Mouse (Mus musculus): ENCODE measurements around the gene Vmn1r126. TPM values are rescaled to one million over a fixed set of nuclear protein-coding genes. Genes with fewer than 3 reads are reported as not detected.

Gene Vmn1r126
- not detected for total RNA-seq (2023)

DNA sequence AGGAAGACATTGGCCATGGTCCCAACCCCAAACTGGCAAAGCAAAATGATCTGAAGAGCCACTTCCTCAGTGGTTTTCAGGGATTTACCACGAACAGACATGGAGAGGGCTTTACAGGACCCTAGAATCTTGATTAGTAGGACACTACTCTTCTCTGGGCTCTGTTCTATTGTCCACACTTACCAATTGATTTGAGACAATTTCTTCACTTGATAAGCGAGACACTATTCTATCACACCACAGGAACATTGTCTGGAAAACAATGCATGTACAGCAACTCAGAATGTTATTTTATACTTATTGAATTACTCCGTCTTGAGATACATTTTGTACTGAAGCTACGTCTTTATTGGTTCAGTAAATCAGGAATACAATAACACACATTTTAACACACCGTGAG is at the start of gene Vmn1r126:
TSS of gene Vmn1r126 (minus strand) at position 101 of the 400 bp plus-strand sequence.

GRCm38 (mm10) chr7:21349073-21349472 is 47.8 kb upstream of the Vmn1r126 start, which contains the start of gene Vmn1r128:
Vmn1r128 (plus strand) TSS chr7:21349373.

GRCm38 (mm10) chr7:21319761-21320160 is 18.5 kb upstream of the Vmn1r126 start, which contains the start of gene Vmn1r127:
Vmn1r127 (minus strand) TSS chr7:21319861.

GRCm38 (mm10) chr7:21271879-21272278 is 29.4 kb downstream of the Vmn1r126 start, which contains the start of gene Vmn1r125:
Vmn1r125 (plus strand) TSS chr7:21272179.

GRCm38 (mm10) chr7:21260517-21260916 is 40.8 kb downstream of the Vmn1r126 start, which contains the start of gene Vmn1r124:
Vmn1r124 (minus strand) TSS chr7:21260617.

Other genes with a start within 250 kb of the Vmn1r126 start
- gene Vmn1r120, start 247.7 kb downstream of the Vmn1r126 start, total RNA-seq (2023) = not detected
- gene Vmn1r121, start 203.0 kb downstream of the Vmn1r126 start, total RNA-seq (2023) = not detected
- not detected for gene Vmn1r122, start 167.3 kb downstream of the Vmn1r126 start, total RNA-seq (2023)
- gene Vmn1r123, start 139.3 kb downstream of the Vmn1r126 start, total RNA-seq (2023) = not detected
- gene Gm5157, start 111.0 kb downstream of the Vmn1r126 start, total RNA-seq (2023) = not detected
- gene Vmn1r124, start 40.9 kb downstream of the Vmn1r126 start, total RNA-seq (2023) = not detected
- gene Vmn1r125, start 29.3 kb downstream of the Vmn1r126 start, total RNA-seq (2023) = not detected
- not detected for gene Vmn1r127, start 18.4 kb upstream of the Vmn1r126 start, total RNA-seq (2023)
- gene Vmn1r128, start 47.9 kb upstream of the Vmn1r126 start, total RNA-seq (2023) = not detected
- gene Vmn1r129, start 59.8 kb upstream of the Vmn1r126 start, total RNA-seq (2023) = not detected
- not detected for gene Gm6882, start 131.3 kb upstream of the Vmn1r126 start, total RNA-seq (2023)
- not detected for gene Vmn1r130, start 210.3 kb upstream of the Vmn1r126 start, total RNA-seq (2023)
- not detected for gene Vmn1r131, start 244.6 kb upstream of the Vmn1r126 start, total RNA-seq (2023)